Mouse (Mus musculus) heart, embryonic 15.5 days (tissue): Measurements from ENCODE around the gene Rbbp6. TPM values are rescaled to one million over a fixed set of nuclear protein-coding genes. Genes with fewer than 3 reads are reported as not detected.

Experiments
- ATAC-seq: fragments of 200-750 bp; cut with Nextera tagmentation; replicated peaks from 2 replicates; pipeline ENCODE4 v1.8.0; 2017; ENCODE audit warnings: low read depth, moderate TSS enrichment; ENCODE audit not compliant: insufficient number of reproducible peaks, insufficient read depth, low FRiP score
- H3K27ac ChIP-seq: fragments of 300-500 bp; sonication (generic); 2 replicates; pipeline ENCODE4 v1.5.1; 2015; ENCODE audit warnings: mild to moderate bottlenecking, inconsistent platforms
- H3K27me3 ChIP-seq: fragments of 300-500 bp; sonication (generic); 2 replicates; pipeline ENCODE4 v1.6.1; 2015; ENCODE audit warnings: inconsistent platforms
- H3K36me3 ChIP-seq: fragments of 300-500 bp; sonication (generic); 2 replicates; pipeline ENCODE4 v1.6.1; 2015; ENCODE audit warnings: mild to moderate bottlenecking, inconsistent platforms
- H3K4me1 ChIP-seq: fragments of 300-500 bp; sonication (generic); replicated peaks from 2 replicates; pipeline ENCODE4 v1.6.1; 2015; ENCODE audit warnings: inconsistent platforms
- H3K4me2 ChIP-seq: fragments of 300-500 bp; sonication (generic); 2 replicates; pipeline ENCODE4 v1.6.1; 2015; ENCODE audit warnings: inconsistent platforms, mild to moderate bottlenecking, moderate library complexity
- H3K4me3 ChIP-seq: fragments of 300-500 bp; sonication (generic); 2 replicates; pipeline ENCODE4 v1.5.1; 2015; ENCODE audit warnings: mild to moderate bottlenecking, inconsistent platforms
- H3K9ac ChIP-seq: fragments of 300-500 bp; sonication (generic); 2 replicates; pipeline ENCODE4 v1.6.1; 2015; ENCODE audit warnings: mild to moderate bottlenecking, inconsistent platforms
- H3K9me3 ChIP-seq: fragments of 300-500 bp; sonication (generic); replicated peaks from 2 replicates; pipeline ENCODE4 v1.6.1; 2016; ENCODE audit warnings: inconsistent platforms
- WGBS: fragments of 180-500 bp; shearing (Covaris S2); methylation state at CpG from one replicate; pipeline ENCODE4 v1.1.7; 2015; ENCODE audit warnings: mixed read lengths; 5-methylcytosine and 5-hydroxymethylcytosine counted together
- polyA plus RNA-seq: library from polyadenylated mRNA; unstranded; fragments of >200 nt; fragmentation: Nextera tagmentation; extraction: Ambion mirVana; gene quantifications from 2 replicates; pipeline ENCODE4 v1.2.1, GENCODE M21; 2015

Rbbp6 gene
- polyA plus RNA-seq, 1 experiment from 2014 or later = 16.6 TPM

DNA sequence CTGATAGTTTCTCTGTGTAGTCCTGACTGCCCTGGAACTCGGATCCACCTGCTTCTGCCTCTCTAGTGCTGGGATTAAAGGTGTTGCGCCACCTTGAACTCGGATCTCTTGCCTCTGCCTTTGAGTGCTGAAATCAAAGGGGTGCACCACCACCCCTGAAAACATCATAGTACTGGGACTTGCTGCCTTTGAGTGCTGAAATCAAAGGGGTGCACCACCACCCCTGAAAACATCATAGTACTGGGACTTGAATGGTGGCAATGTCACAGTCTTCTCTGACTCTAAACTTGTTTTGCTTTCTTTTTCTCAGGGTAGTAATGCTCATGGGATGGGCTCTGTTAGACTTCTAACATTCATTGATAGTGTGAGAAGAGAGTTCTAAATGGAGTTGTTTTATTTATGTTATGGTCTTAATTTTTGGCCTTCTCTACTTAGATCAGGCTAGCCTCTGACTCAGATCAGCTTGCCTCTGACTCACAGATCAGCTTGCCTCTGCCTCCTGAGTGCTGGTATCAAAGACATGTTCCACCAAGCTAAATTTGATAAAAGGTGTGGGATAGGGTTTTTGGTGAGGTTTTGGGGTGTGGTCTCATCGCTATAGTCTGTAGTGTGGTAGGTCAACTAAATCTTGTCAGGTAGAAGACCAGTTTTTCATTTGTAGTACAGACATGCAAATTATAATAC, 6.7 kb downstream of the Rbbp6 start:
- H3K4me2 ChIP-seq = peak overlapping the region; percentile 86
- WGBS = 79% methylated on average over 4 of the region's 4 CpGs
- H3K4me3 ChIP-seq = peak overlapping the region; percentile 89
- H3K27ac ChIP-seq = no peak overlapping the region
- no peak for ATAC-seq
- peaks cover 28% of the 10 kb centered on the region for H3K4me1 ChIP-seq
- H3K27me3 ChIP-seq = no peaks in the 10 kb centered on the region
- H3K9ac ChIP-seq = peak overlapping the region; percentile 100; the same call in 1 of the 2 replicates
- H3K9me3 ChIP-seq = no peaks in the 10 kb centered on the region
- peaks cover 13% of the 10 kb centered on the region for H3K36me3 ChIP-seq

DNA sequence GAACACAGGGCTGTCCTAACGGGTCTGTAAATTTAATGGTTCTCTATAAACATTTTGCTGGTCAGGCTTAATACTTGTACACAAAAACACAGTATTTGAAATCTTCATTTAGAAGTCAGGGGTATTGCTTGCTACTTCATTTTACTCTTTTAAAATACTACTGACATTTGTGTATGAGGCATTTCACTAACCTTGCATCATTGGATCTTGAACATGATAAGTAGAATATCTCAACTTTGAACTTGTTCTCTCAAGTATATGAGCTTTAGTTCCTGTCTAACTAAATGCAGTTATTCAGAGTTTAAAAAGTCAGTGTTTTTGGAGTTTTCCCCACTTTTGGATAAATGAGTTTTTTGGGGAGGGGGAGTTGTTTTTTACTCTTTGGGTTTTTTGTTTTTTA, 14.0 kb downstream of the Rbbp6 start:
- Histone ChIP-seq H3K9me3 (no peaks in the 10 kb centered on the region), H3K4me2 (no peak overlapping the region), H3K27me3 (no peaks in the 10 kb centered on the region), H3K9ac (no peak overlapping the region), H3K4me3 (no peak overlapping the region), H3K4me1 (0 out of 2 replicates have a peak, but pooled peaks cover 2% of the 10 kb centered on the region), H3K27ac (no peak overlapping the region), H3K36me3 (peaks cover 29% of the 10 kb centered on the region)
- 78% methylated on average over 1 of the region's 1 CpGs for WGBS
- ATAC-seq = no peak

DNA sequence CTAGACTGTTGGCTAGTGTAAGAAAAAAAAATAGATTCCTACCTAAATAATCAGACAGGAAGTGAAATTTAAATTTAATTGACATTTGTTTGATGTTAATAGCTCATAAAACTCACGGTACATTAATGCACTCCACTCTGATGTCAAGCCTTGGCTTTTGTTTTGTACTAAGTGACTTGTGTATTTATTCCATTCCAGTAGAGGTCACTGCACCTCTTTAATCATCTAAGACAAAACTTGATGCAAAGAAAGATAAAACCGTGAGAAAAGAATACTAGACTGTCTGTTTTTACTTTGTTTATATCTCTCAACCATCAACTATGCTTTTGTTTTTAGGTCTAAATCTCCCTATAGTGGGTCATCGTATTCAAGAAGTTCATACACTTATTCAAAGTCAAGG, 32.7 kb downstream of the Rbbp6 start:
- no peak overlapping the region for H3K9ac ChIP-seq
- no peak overlapping the region for H3K4me2 ChIP-seq
- no peaks in the 10 kb centered on the region for H3K27me3 ChIP-seq
- H3K9me3 ChIP-seq = no peaks in the 10 kb centered on the region
- WGBS = 85% methylated on average over 3 of the region's 3 CpGs
- H3K4me1 ChIP-seq = no peaks in the 10 kb centered on the region
- no peak overlapping the region for H3K4me3 ChIP-seq
- no peak for ATAC-seq
- H3K27ac ChIP-seq = no peak overlapping the region
- H3K36me3 ChIP-seq = peaks cover 81% of the 10 kb centered on the region

DNA sequence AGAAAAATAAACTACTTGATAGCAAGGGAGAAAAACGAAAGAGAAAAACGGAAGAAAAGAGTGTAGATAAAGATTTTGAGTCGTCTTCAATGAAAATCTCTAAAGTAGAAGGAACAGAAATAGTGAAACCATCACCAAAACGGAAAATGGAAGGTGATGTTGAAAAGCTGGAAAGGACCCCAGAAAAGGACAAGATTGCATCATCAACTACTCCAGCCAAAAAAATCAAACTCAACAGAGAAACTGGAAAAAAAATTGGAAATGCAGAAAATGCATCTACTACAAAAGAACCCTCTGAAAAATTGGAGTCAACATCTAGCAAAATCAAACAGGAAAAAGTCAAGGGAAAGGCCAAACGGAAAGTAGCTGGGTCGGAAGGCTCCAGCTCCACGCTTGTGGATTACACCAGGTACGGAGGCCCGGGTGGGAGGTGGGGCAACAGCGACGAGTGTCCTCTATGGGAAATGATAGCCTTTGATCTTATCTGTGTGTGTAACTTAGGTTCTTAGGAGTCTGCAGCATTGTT, 34.4 kb downstream of the Rbbp6 start:
- no peaks in the 10 kb centered on the region for H3K9me3 ChIP-seq
- no peaks in the 10 kb centered on the region for H3K27me3 ChIP-seq
- H3K36me3 ChIP-seq = peaks cover 83% of the 10 kb centered on the region
- no peak overlapping the region for H3K9ac ChIP-seq
- no peak for ATAC-seq
- WGBS = 71% methylated on average over 11 of the region's 11 CpGs
- H3K4me2 ChIP-seq = no peak overlapping the region
- H3K4me3 ChIP-seq = no peak overlapping the region
- no peaks in the 10 kb centered on the region for H3K4me1 ChIP-seq
- no peak overlapping the region for H3K27ac ChIP-seq

DNA sequence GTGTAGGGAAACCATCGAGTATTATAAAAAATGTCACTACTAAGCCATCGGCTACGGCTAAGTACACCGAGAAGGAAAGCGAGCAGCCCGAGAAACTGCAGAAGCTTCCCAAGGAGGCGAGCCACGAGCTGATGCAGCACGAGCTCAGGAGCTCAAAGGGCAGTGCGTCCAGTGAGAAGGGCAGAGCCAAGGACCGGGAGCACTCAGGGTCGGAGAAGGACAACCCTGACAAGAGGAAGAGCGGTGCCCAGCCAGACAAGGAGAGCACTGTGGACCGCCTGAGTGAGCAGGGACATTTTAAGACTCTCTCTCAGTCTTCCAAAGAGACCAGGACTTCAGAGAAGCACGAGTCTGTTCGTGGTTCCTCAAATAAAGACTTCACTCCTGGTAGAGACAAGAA, 35.3 kb downstream of the Rbbp6 start:
- no peak overlapping the region for H3K27ac ChIP-seq
- 90% methylated on average over 16 of the region's 16 CpGs for WGBS
- H3K4me2 ChIP-seq = no peak overlapping the region
- ATAC-seq = no peak
- no peak overlapping the region for H3K4me3 ChIP-seq
- no peaks in the 10 kb centered on the region for H3K27me3 ChIP-seq
- no peak overlapping the region for H3K9ac ChIP-seq
- H3K4me1 ChIP-seq = peaks cover 2% of the 10 kb centered on the region; the same call in 1 of the 2 replicates
- no peaks in the 10 kb centered on the region for H3K9me3 ChIP-seq
- H3K36me3 ChIP-seq = peaks cover 77% of the 10 kb centered on the region

DNA sequence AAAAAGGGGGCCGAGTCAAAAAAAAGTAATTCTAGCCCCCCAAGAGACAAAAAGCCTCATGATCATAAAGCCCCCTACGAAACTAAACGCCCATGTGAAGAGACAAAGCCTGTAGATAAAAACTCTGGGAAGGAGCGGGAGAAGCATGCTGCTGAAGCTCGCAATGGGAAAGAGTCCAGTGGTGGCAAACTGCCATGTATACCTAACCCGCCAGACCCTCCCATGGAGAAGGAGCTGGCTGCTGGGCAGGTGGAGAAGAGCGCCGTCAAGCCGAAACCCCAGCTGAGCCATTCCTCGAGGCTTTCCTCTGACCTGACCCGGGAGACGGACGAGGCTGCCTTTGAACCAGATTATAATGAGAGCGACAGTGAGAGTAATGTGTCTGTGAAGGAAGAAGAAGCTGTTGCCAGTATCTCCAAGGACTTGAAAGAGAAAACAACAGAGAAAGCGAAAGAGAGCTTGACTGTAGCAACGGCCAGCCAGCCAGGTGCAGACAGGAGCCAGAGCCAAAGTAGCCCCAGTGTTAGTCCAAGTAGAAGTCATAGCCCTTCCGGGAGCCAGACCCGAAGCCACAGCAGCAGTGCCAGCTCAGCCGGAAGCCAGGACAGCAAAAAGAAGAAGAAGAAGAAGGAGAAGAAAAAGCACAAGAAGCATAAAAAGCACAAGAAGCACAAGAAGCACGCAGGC, 36.0 kb downstream of the Rbbp6 start:
- no peaks in the 10 kb centered on the region for H3K9me3 ChIP-seq
- 80% methylated on average over 20 of the region's 20 CpGs for WGBS
- no peak for ATAC-seq
- no peak overlapping the region for H3K27ac ChIP-seq
- no peaks in the 10 kb centered on the region for H3K27me3 ChIP-seq
- H3K9ac ChIP-seq = no peak overlapping the region
- no peak overlapping the region for H3K4me2 ChIP-seq
- no peak overlapping the region for H3K4me3 ChIP-seq
- H3K4me1 ChIP-seq = peaks cover 3% of the 10 kb centered on the region; the same call in 1 of the 2 replicates
- peaks cover 75% of the 10 kb centered on the region for H3K36me3 ChIP-seq

DNA sequence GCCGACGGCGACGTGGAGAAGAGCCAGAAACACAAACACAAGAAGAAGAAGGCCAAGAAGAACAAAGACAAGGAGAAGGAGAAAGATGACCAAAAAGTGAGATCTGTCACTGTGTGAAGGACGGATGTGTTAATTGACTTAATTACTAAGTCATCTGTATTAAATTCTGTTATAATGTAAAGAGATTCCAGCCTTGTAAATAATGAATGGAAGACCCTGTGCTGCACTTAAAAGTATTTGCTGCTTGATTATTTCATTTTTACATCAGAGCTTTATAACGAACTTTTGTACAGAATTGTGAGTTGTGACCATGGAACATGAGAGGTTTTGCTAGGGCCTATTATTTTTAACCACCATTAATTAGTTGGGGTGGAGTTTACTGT, 36.5 kb downstream of the Rbbp6 start:
- Histone ChIP-seq H3K36me3 (peaks cover 70% of the 10 kb centered on the region), H3K4me2 (no peak overlapping the region), H3K4me1 (peaks cover 3% of the 10 kb centered on the region; the same call in 1 of the 2 replicates), H3K9me3 (no peaks in the 10 kb centered on the region), H3K27me3 (no peaks in the 10 kb centered on the region), H3K27ac (no peak overlapping the region), H3K9ac (no peak overlapping the region), H3K4me3 (no peak overlapping the region)
- ATAC-seq = no peak
- 92% methylated on average over 6 of the region's 6 CpGs for WGBS

DNA sequence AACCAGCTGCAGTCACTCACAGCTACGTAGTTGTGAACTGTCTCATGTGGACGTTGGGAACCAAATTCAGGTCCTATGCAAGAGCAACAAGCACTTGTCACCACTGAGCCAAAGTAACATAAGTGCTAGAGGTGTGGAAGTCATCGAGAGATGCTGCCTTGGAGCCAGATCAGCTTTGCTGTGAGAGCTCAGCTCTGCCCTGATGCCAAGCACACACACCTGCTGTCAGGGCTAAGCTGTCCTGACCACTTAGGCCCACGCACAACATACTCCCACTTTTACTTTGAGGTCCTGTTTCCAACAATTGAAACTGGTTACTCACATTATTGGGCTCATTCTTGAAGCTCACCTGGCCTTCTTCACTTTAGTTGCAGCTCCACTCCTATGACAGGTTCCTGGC, 37.7 kb downstream of the Rbbp6 start:
- peaks cover 3% of the 10 kb centered on the region; the same call in 1 of the 2 replicates for H3K4me1 ChIP-seq
- 80% methylated on average over 4 of the region's 4 CpGs for WGBS
- peaks cover 67% of the 10 kb centered on the region for H3K36me3 ChIP-seq
- H3K27ac ChIP-seq = no peak overlapping the region
- H3K4me2 ChIP-seq = no peak overlapping the region
- H3K9ac ChIP-seq = no peak overlapping the region
- no peak for ATAC-seq
- H3K4me3 ChIP-seq = no peak overlapping the region
- H3K27me3 ChIP-seq = no peaks in the 10 kb centered on the region
- H3K9me3 ChIP-seq = no peaks in the 10 kb centered on the region

DNA sequence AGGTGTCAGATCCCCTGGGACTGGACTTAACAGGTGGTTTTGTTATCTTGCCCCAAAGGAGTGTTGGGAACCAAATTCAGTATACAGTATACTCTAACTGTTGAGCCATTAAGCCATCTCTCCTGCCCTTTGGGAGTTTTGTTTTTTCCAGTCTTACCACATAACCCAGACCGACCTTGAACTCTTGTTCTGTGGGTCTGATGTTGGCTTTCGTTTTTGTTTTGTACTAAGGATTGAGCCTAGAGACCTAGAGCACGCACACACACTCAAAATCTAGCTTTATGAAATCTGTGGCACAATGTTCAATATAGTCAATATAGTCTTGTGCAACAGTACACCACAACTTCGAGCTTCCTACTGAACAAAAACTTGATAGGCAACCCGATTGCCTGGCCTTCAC, 39.0 kb downstream of the Rbbp6 start:
- Histone ChIP-seq H3K9me3 (no peaks in the 10 kb centered on the region), H3K36me3 (peaks cover 55% of the 10 kb centered on the region), H3K27ac (no peak overlapping the region), H3K4me2 (no peak overlapping the region), H3K9ac (no peak overlapping the region), H3K27me3 (no peaks in the 10 kb centered on the region), H3K4me3 (no peak overlapping the region), H3K4me1 (peaks cover 3% of the 10 kb centered on the region; the same call in 1 of the 2 replicates)
- no peak for ATAC-seq
- WGBS = 92% methylated on average over 5 of the region's 5 CpGs

DNA sequence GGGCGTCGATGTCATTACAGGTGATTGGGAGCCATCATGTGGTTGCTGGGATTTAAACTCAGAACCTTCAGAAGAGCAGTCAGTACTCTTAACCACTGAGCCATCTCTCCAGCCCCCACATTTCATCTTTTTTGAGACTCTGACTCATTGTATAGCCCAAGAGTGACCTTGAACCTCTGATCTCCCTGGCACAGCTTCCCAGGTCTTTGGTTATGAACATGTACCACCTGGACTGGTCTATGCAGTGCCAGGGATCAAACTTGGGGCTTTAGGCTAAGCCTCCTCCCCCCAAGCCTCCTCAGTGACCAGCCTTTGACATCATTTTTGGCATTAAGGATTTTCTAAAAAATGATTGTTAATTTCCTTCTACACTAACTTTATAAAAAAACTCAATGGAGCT, 40.8 kb downstream of the Rbbp6 start:
- no peak for ATAC-seq
- Histone ChIP-seq H3K36me3 (peaks cover 38% of the 10 kb centered on the region), H3K4me2 (no peak overlapping the region), H3K9me3 (no peaks in the 10 kb centered on the region), H3K4me1 (peaks cover 3% of the 10 kb centered on the region; the same call in 1 of the 2 replicates), H3K9ac (no peak overlapping the region), H3K27me3 (no peaks in the 10 kb centered on the region), H3K27ac (no peak overlapping the region), H3K4me3 (no peak overlapping the region)
- WGBS = 69% methylated on average over 2 of the region's 2 CpGs

DNA sequence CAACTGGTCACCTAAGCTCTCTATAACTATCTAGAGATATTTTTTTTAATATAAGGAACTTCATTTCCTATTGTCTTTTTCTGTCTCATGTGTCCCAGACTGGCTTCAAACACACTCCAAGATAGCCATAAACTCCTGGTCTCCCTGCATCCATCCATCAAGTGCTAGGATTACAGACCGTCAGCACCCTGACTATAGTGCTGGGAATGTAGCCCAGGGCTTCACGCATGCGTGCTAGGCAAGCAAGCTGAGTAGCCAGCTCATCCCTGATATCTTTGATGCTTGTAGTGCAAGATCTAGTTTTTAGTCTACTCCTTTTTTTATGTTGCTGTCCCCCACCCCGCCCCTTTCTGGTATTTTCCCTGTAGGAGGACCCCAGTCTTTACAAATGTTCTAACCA, 42.3 kb downstream of the Rbbp6 start:
- Histone ChIP-seq H3K4me1 (peaks cover 3% of the 10 kb centered on the region; the same call in 1 of the 2 replicates), H3K27ac (no peak overlapping the region), H3K36me3 (peaks cover 23% of the 10 kb centered on the region), H3K4me2 (no peak overlapping the region), H3K9ac (no peak overlapping the region), H3K27me3 (no peaks in the 10 kb centered on the region), H3K4me3 (no peak overlapping the region), H3K9me3 (no peaks in the 10 kb centered on the region)
- 61% methylated on average over 4 of the region's 4 CpGs for WGBS
- no peak for ATAC-seq
